Mouse (Mus musculus) c-Kit-positive CD71-positive TER-119-positive erythroid progenitor cells, embryonic 14.5 days (primary cell): ENCODE measurements around the gene Ipo4.

Experiments used
- DNase-seq: peaks from one replicate; pipeline ENCODE4 v3.0.0-alpha.2; 2013; ENCODE audit warnings: low spot score

The Ipo4 gene

GRCm38 (mm10) chr14:55629312-55629711 is 6.4 kb downstream of the Ipo4 start:
- no peak for DNase-seq

GRCm38 (mm10) chr14:55628077-55628827 is 7.5 kb downstream of the Ipo4 start:
- DNase-seq: no peak

- DNase-seq: peak; percentile 67
These were observed 17.1 kb downstream of the Ipo4 start for GRCm38 (mm10) chr14:55618486-55619195.

- no peak for DNase-seq
These were observed 17.9 kb downstream of the Ipo4 start, which contains the start of gene Rec8 for GRCm38 (mm10) chr14:55617822-55618221. TSS of gene Rec8 (plus strand) at chr14:55618037.

GRCm38 (mm10) chr14:55616844-55617243 is 18.9 kb downstream of the Ipo4 start:
- DNase-seq: no peak

- no peak for DNase-seq
These were observed 19.9 kb downstream of the Ipo4 start for GRCm38 (mm10) chr14:55615876-55616275.

GRCm38 (mm10) chr14:55614565-55615178 is 21.1 kb downstream of the Ipo4 start:
- DNase-seq: peak; percentile 80

- DNase-seq: no peak
These were observed 22.4 kb downstream of the Ipo4 start for GRCm38 (mm10) chr14:55613346-55613745.

- no peak for DNase-seq
These were observed 27.4 kb downstream of the Ipo4 start for GRCm38 (mm10) chr14:55608339-55608738.

GRCm38 (mm10) chr14:55605743-55606459 is 29.9 kb downstream of the Ipo4 start:
- DNase-seq: no peak

- DNase-seq: no peak
These were observed 30.9 kb downstream of the Ipo4 start for GRCm38 (mm10) chr14:55604823-55605222.

GRCm38 (mm10) chr14:55603633-55604576 is 31.9 kb downstream of the Ipo4 start:
- peak; percentile 97 for DNase-seq

GRCm38 (mm10) chr14:55603271-55603632 is 32.5 kb downstream of the Ipo4 start, which contains the start of gene Irf9:
TSS of gene Irf9 (plus strand) at chr14:55603571.
- no peak for DNase-seq

GRCm38 (mm10) chr14:55598521-55599390 is 37.0 kb downstream of the Ipo4 start:
- DNase-seq: no peak

GRCm38 (mm10) chr14:55596036-55596690 is 39.6 kb downstream of the Ipo4 start:
- no peak for DNase-seq

GRCm38 (mm10) chr14:55592226-55592625 is 43.5 kb downstream of the Ipo4 start:
- DNase-seq: no peak

- peak; percentile 95 for DNase-seq
These were observed 44.3 kb downstream of the Ipo4 start, which contains the start of gene Rnf31 for GRCm38 (mm10) chr14:55591331-55591891. TSS of gene Rnf31 (plus strand) at chr14:55591708.

- peak; percentile 90 for DNase-seq
These were observed 44.9 kb downstream of the Ipo4 start, which contains the start of gene Psme2 for GRCm38 (mm10) chr14:55590748-55591330. TSS of gene Psme2 (minus strand) at chr14:55591113.
